Mouse (Mus musculus): Measurements from ENCODE around the gene Scn3a.

- TF ChIP-seq POLR2A (IDR thresholded peaks at IDR 0.05; ENCODE audit: borderline replicate concordance, extremely low read depth, low read depth, low read length) (no peak), CTCF (IDR thresholded peaks at IDR 0.05; ENCODE audit: insufficient read depth, low read length) (no peak)
Observed at GRCm38 (mm10) chr2:65538436-65538835, 29.0 kb downstream of the Scn3a start.

All from lung, adult 2 months (tissue).